Mouse (Mus musculus): ENCODE results near the gene 1700029F12Rik. TPM values are rescaled to one million over a fixed set of nuclear protein-coding genes. Genes with fewer than 3 reads are reported as not detected.

1700029F12Rik gene
- polyA plus RNA-seq, 1 experiment from 2014 or later = not detected

DNA sequence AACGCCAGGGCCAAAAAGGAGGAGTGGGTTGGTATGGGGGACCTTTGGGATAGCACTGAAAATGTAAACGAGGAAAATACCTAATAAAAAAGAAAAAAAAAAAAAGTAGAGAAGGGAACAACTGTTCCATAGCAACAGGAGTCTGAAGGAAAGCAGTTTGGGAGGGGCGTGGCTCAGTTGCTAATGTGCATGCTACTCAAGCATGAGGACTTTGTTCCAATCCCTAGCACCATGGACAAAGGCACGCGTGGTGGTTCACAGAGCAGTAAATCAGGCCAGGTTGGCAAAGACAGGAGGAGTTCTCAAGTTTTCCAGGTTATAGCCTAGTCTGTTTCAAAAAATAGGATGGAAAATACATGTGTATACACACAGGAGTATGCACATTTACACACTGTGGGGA, 14.0 kb downstream of the 1700029F12Rik start:
- WGBS = 79% methylated on average over 5 of the region's 5 CpGs

DNA sequence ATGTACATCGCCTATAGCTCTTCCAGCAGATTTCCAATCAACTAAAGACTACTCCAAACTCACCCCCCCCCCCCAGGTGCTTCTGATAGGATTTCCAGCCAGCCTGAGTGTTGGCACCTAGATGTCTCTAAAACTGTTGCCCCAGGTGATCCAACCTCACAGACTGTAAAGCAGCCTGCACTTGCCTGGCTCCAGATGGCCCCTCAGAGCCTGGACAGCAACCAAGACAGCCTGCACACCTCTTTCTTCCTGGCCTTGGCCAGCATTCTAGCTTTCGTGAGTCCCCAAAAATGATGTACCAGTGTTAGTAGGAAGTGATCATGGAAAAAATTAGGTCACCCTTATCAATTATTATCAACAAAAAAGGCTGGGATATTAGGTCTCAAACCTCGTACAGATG, 16.5 kb downstream of the 1700029F12Rik start:
- no peak overlapping the region for H3K4me3 ChIP-seq
- H3K36me3 ChIP-seq = no peaks in the 10 kb centered on the region
- 77% methylated on average over 3 of the region's 3 CpGs for WGBS
- ATAC-seq (ENCODE audit: insufficient number of reproducible peaks, insufficient read depth, low FRiP score, low TSS enrichment, low read depth) = no peak
- H3K9me3 ChIP-seq = no peaks in the 10 kb centered on the region
- H3K27ac ChIP-seq = no peak overlapping the region
- no peak overlapping the region for H3K9ac ChIP-seq
- H3K4me2 ChIP-seq = no peak overlapping the region
- H3K27me3 ChIP-seq = no peaks in the 10 kb centered on the region
- H3K4me1 ChIP-seq = no peaks in the 10 kb centered on the region

More for the DNA sequence above, 14.0 kb downstream of the 1700029F12Rik start:
- H3K9ac ChIP-seq = no peak overlapping the region
- H3K36me3 ChIP-seq = no peaks in the 10 kb centered on the region
- H3K4me1 ChIP-seq = no peaks in the 10 kb centered on the region
- no peak overlapping the region for H3K27ac ChIP-seq
- H3K4me3 ChIP-seq = no peak overlapping the region
- no peaks in the 10 kb centered on the region for H3K9me3 ChIP-seq
- H3K27me3 ChIP-seq = no peaks in the 10 kb centered on the region
- ATAC-seq (ENCODE audit: insufficient number of reproducible peaks, insufficient read depth, low FRiP score, low TSS enrichment, low read depth) = no peak
- no peak overlapping the region for H3K4me2 ChIP-seq

DNA sequence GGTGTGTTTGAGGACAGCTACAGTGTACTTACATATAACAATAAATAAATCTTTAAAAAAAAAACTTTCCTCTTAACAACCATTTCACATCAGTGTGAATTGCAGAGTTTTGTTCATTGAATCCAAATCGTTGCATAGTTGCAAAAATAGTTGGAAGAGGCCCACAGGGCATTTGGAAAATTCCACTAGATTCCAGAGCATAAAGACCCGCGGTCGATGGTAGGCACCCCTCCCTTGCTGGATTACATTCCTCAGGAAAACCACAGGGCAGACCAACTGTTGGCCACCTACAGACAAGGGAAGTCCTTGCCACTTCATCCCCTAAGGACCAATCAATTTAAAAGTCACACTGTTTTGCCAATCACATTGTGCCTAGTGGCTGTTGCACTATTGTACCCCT, 19.8 kb downstream of the 1700029F12Rik start:
- WGBS = 58% methylated on average over 4 of the region's 4 CpGs

DNA sequence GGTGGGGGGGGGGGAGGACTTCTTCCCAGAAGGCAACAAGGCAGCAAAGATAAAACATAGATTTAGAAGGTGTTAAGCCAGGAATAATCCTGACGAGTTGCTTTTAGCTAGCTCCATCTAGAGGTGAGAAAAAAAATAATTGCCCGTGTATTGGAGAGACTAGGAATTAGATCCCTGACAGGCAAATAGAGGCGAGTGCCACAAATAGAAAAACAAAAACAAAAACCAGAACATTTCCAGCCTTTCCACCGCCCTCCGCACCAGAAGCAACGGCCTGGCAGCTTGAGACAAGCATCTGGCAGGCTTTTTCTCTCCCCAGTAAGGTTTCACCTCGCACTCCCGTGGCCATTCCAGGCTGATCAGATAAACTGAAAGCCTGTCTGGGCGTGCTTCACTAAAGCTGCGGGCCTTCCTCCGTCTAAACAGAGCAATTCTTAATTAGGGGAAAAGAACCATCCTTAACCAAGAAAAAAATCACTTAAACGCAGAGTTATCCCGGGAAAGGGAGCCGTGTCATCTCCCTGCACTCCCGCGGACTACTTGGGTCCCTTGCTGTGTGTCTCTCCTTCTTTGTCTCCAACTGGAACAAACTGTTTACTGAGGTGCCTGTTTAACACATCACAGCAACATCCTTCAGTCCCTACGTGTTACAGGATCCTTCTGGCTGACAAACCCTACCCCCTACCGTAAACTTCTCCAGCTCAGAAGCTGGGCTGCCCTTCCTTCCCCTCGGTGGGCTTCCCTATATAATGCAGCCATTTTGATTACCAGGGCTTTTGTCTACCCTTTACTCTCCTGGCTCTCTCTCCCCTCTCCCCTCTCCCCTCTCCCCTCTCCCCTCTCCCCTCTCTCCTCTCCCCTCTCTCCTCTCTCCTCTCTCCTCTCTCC, 25.7 kb downstream of the 1700029F12Rik start:
- WGBS = 4% methylated on average over 19 of the region's 19 CpGs
- no peaks in the 10 kb centered on the region for H3K9me3 ChIP-seq

More for the DNA sequence above, 19.8 kb downstream of the 1700029F12Rik start:
- Histone ChIP-seq H3K36me3 (no peaks in the 10 kb centered on the region), H3K4me3 (no peak overlapping the region), H3K27ac (no peak overlapping the region), H3K9ac (no peak overlapping the region), H3K4me2 (no peak overlapping the region), H3K9me3 (no peaks in the 10 kb centered on the region), H3K4me1 (no peaks in the 10 kb centered on the region), H3K27me3 (no peaks in the 10 kb centered on the region)
- no peak for ATAC-seq (ENCODE audit: insufficient number of reproducible peaks, insufficient read depth, low FRiP score, low TSS enrichment, low read depth)

DNA sequence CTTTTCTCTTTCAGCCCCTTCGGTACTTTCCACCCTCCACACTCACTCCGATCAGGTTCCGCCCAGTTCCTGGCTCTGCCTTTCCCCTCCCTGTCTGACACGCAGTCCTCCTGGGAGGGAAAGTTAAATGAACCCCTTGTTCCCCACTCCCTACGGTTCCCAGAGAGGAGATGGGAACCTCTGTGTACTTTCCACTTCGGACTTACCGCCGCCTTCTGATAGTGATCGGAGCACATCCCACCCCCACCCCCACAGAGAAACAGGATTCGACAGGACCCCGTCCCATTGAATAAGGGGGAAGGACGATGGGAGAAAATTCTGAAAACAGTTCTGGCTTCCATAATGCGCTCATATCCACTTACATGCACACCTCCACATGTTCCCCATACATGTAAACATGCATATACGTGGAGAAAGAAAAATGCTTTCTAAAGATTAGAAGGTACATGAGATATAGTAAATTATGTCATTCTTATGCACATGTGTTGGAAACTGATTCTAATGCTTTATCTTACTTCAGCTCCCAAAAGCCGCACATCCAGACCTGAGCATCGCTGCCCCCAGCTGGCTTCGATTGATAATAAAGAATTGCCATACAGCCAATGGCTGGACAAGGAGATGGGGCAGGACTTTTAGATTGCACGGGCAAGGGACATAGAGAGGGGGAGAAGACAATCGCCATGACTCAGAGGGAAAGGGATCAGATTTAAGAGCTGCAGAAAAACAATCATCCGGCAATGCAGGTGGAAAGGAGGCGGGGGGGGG, 26.5 kb downstream of the 1700029F12Rik start:
- Histone ChIP-seq H3K9ac (peak overlapping the region; percentile 59), H3K9me3 (no peaks in the 10 kb centered on the region), H3K27ac (no peak overlapping the region), H3K4me3 (peak overlapping the region; percentile 42), H3K4me1 (peaks cover 12% of the 10 kb centered on the region), H3K36me3 (no peaks in the 10 kb centered on the region), H3K27me3 (no peaks in the 10 kb centered on the region), H3K4me2 (peak overlapping the region; percentile 73)
- under 1% methylated on average over 20 of the region's 21 CpGs for WGBS
- ATAC-seq (ENCODE audit: insufficient number of reproducible peaks, insufficient read depth, low FRiP score, low TSS enrichment, low read depth) = 0 out of 2 replicates have a peak, but pooled peaks have one; percentile 20

More for the DNA sequence above, 25.7 kb downstream of the 1700029F12Rik start:
- no peak overlapping the region for H3K27ac ChIP-seq
- ATAC-seq (ENCODE audit: insufficient number of reproducible peaks, insufficient read depth, low FRiP score, low TSS enrichment, low read depth) = no peak
- peak overlapping the region; percentile 73 for H3K4me2 ChIP-seq
- no peaks in the 10 kb centered on the region for H3K36me3 ChIP-seq
- peak overlapping the region; percentile 42 for H3K4me3 ChIP-seq
- no peaks in the 10 kb centered on the region for H3K27me3 ChIP-seq
- peak overlapping the region; percentile 64 for H3K9ac ChIP-seq
- peaks cover 12% of the 10 kb centered on the region for H3K4me1 ChIP-seq

DNA sequence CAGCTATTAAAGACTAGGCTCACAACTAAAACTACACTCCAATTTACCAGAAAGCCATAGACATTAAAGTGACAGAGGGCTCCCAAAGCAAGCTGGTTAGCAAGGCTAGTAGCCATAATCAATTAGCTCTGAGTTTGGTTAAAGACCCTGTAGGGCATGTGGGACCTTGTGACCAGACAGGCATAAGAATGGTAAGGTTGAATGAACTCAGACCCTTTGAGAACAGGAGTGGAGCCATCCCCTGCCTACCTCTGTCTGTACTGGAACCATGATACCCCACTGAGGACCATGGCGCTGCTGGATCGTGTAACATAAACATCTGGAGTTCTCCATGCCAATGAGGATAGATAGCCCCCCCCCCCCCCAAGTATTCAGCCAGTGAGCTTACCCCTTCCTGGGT, 27.4 kb downstream of the 1700029F12Rik start:
- ATAC-seq (ENCODE audit: insufficient number of reproducible peaks, insufficient read depth, low FRiP score, low TSS enrichment, low read depth) = no peak
- WGBS = 35% methylated on average over 2 of the region's 2 CpGs
- H3K4me1 ChIP-seq = peaks cover 12% of the 10 kb centered on the region
- no peak overlapping the region for H3K9ac ChIP-seq
- H3K4me3 ChIP-seq = no peak overlapping the region; the same call in 1 of the 2 replicates
- H3K9me3 ChIP-seq = no peaks in the 10 kb centered on the region
- no peaks in the 10 kb centered on the region for H3K36me3 ChIP-seq
- H3K27ac ChIP-seq = no peak overlapping the region
- H3K27me3 ChIP-seq = no peaks in the 10 kb centered on the region
- peak overlapping the region; percentile 73 for H3K4me2 ChIP-seq

DNA sequence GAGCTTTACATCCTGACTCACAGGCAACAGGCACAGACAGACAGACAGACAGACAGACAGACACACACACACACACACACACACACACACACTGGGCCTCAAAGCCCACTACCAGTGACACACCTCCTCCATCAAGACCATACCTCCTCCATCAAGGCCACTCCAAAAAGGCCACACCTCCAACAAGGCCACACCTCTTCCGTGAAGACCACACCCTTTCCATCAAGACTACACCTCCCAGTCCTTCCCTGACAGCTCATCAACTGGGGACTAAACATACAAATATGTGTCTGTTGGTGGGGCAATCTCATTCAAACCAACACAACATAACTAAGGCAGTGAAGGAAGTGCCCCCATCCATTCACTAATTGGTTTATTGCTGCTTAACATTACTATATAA, 37.1 kb downstream of the 1700029F12Rik start:
- no peaks in the 10 kb centered on the region for H3K27me3 ChIP-seq
- no peak overlapping the region for H3K9ac ChIP-seq
- no peaks in the 10 kb centered on the region for H3K36me3 ChIP-seq
- 72% methylated on average over 1 of the region's 1 CpGs for WGBS
- no peak for ATAC-seq (ENCODE audit: insufficient number of reproducible peaks, insufficient read depth, low FRiP score, low TSS enrichment, low read depth)
- H3K4me3 ChIP-seq = no peak overlapping the region
- no peaks in the 10 kb centered on the region for H3K4me1 ChIP-seq
- no peak overlapping the region for H3K27ac ChIP-seq
- no peaks in the 10 kb centered on the region for H3K9me3 ChIP-seq
- H3K4me2 ChIP-seq = no peak overlapping the region

DNA sequence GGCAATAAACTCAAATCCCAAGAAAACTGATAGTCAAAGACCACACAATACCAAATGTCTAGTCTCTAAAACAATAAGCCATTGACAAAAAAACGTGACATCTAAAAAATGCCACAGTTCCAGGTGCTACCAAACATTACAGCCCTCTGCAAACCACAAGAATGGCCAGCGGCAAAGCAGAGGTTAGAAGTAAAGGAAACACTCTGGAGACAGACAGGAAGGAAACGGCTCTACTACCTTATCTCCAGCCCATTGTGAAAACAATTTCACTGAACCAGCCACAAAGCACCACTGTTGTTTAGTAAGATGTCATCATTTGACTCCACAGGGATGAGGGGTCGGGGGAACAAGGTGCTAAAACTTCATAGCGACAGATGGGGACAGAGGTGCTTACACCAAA, 38.9 kb downstream of the 1700029F12Rik start:
- H3K27me3 ChIP-seq = no peaks in the 10 kb centered on the region
- no peak overlapping the region for H3K4me2 ChIP-seq
- H3K9me3 ChIP-seq = no peaks in the 10 kb centered on the region
- H3K36me3 ChIP-seq = no peaks in the 10 kb centered on the region
- H3K9ac ChIP-seq = no peak overlapping the region
- 71% methylated on average over 5 of the region's 5 CpGs for WGBS
- H3K27ac ChIP-seq = no peak overlapping the region
- H3K4me1 ChIP-seq = no peaks in the 10 kb centered on the region
- no peak overlapping the region for H3K4me3 ChIP-seq
- no peak for ATAC-seq (ENCODE audit: insufficient number of reproducible peaks, insufficient read depth, low FRiP score, low TSS enrichment, low read depth)

DNA sequence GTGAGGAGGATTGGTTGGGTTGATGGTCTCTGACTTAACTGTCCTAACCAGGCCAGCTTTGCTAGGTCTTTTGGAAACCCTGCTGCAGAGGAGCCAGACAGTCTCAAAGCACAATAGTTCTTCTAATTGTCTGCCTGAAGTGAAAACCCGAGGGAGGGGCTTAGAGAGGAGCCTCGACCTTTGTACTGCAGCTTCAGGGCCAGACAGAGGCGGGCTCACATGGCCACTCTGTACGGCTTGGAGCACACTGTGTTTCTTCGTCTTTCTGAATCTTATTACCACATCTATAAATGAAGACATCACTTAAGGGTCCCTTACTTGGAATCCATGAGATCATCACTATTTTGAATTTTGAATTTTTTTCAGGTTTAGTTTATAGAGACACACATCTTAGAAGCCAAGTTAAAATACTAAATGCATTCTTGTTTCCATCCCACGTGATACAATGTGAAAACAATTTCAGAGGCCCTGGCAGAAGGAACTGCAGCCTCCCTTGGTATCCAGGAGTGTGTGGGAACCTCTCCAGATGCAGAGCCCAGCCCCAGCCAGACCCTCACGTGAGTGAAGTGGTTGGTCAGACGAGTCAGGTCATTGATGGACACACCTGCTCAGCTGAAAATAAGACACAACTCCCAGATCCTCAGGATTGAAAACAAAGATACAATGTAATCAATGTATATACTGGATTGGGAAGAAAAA, 40.7 kb downstream of the 1700029F12Rik start:
- H3K9me3 ChIP-seq = no peaks in the 10 kb centered on the region
- 37% methylated on average over 8 of the region's 8 CpGs for WGBS
- H3K4me3 ChIP-seq = no peak overlapping the region
- no peak overlapping the region for H3K27ac ChIP-seq
- H3K4me1 ChIP-seq = no peaks in the 10 kb centered on the region
- no peak for ATAC-seq (ENCODE audit: insufficient number of reproducible peaks, insufficient read depth, low FRiP score, low TSS enrichment, low read depth)
- no peak overlapping the region for H3K9ac ChIP-seq
- H3K27me3 ChIP-seq = no peaks in the 10 kb centered on the region
- no peak overlapping the region for H3K4me2 ChIP-seq
- no peaks in the 10 kb centered on the region for H3K36me3 ChIP-seq

DNA sequence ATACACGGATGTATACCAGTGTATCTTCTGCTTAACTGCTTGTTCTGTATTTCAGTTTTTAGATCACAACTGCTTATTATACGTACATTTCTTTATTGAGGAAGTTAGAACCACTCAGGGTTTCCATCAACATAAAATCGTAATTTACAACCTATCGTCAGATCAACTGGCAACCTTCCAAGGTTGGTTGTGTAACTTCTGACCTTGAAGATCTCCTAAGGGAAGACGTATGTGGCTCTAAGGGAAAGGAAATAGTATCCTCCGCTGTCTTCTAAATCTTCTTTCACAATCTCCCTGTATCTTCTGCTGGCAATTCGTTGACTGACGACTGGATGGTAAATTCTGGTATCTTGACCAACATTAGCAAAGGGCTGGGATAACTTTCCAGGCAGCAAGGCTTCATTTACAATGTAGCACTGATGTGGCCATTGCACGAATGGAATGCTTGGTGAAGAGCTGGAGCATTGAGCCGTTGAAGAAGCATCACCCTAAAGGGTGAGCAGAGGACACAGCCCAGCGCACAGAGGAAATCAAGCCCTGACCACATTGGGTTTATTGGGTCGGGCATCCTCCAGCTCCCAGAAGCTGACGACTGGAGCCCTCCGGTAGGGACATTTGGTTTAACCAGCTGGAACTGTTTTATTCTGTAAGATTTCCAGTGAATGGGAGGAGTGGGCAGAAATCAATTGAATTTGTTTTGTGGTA, 43.4 kb downstream of the 1700029F12Rik start:
- H3K4me1 ChIP-seq = no peaks in the 10 kb centered on the region
- ATAC-seq (ENCODE audit: insufficient number of reproducible peaks, insufficient read depth, low FRiP score, low TSS enrichment, low read depth) = no peak
- no peak overlapping the region for H3K9ac ChIP-seq
- no peaks in the 10 kb centered on the region for H3K27me3 ChIP-seq
- no peak overlapping the region for H3K27ac ChIP-seq
- 65% methylated on average over 14 of the region's 14 CpGs for WGBS
- no peak overlapping the region for H3K4me3 ChIP-seq
- no peak overlapping the region for H3K4me2 ChIP-seq
- no peaks in the 10 kb centered on the region for H3K9me3 ChIP-seq
- H3K36me3 ChIP-seq = no peaks in the 10 kb centered on the region

DNA sequence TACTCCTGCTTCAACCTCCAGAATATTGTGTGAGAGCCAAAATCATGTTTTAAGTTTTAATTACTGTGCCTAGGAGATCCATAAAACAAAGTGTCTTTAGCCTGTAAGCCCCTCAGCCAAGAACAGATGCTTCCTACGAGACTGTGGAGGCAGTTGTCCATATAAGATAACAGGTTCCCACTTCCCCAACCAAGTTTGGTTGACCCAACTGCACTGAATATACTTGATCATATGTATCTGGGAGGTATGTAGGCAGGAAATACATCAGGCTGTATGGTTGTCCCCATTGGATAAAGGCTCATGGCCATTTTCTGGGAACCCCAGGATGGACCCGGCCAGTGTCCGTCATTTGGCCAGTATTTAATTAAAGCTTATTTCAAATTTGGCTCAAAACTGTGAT, 44.1 kb downstream of the 1700029F12Rik start:
- ATAC-seq (ENCODE audit: insufficient number of reproducible peaks, insufficient read depth, low FRiP score, low TSS enrichment, low read depth) = no peak
- H3K4me1 ChIP-seq = no peaks in the 10 kb centered on the region
- no peak overlapping the region for H3K4me3 ChIP-seq
- H3K36me3 ChIP-seq = no peaks in the 10 kb centered on the region
- H3K27ac ChIP-seq = no peak overlapping the region
- WGBS = 92% methylated on average over 3 of the region's 3 CpGs
- no peak overlapping the region for H3K4me2 ChIP-seq
- no peaks in the 10 kb centered on the region for H3K27me3 ChIP-seq
- H3K9ac ChIP-seq = no peak overlapping the region
- H3K9me3 ChIP-seq = no peaks in the 10 kb centered on the region

Measured in embryonic facial prominence, embryonic 13.5 days (tissue).